Mouse (Mus musculus) brain, embryonic 18.5 days (tissue): Measurements from ENCODE around the gene Gimap1.

Experiments used
- DNase-seq: peaks from one replicate; pipeline ENCODE4 v3.0.0-alpha.2; 2012; ENCODE audit warnings: low read depth, low spot score

The Gimap1 gene

DNA sequence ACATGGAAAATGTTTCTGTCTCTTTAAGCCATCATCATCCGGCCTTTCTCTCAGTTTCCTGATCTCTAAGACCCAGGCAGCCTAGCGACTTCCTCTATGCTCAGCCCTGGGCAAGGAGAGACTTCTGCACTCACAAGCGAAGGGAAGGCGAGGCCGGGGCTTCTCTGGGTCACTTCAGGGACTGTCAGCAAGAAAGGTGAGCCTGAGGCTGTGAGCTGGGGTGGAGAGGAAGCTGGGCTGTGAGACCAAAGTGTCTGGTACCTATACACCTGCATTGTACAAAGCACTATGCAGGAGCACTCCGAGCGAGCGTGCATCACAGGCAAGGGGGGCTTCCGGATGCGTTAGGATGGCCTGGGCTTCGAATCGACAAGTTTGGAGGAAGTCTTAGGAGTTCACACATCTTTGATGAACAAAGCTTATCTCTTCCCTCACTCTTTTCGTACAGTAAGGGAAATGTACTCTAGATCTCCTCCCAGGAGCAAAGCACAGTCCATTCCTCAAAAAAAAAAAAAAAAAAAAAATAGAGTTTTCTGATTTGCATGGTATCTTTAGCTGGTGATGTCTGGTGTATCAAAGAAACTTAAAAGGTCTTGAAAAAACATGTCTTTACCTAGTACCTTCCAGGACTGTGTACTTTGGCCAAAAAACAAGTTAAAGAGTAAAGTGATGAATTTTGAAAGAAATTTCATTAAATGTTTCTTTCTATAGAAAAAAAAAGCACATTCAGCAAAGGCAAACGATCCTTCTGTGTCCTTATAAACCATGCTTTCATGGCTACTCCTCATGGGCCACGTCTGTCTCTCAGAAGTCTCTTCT is at the start of gene Gimap1:
Gene Gimap1 (plus strand): TSS at position 94 of the 819 bp plus-strand sequence.
- DNase-seq, result no peak

DNA sequence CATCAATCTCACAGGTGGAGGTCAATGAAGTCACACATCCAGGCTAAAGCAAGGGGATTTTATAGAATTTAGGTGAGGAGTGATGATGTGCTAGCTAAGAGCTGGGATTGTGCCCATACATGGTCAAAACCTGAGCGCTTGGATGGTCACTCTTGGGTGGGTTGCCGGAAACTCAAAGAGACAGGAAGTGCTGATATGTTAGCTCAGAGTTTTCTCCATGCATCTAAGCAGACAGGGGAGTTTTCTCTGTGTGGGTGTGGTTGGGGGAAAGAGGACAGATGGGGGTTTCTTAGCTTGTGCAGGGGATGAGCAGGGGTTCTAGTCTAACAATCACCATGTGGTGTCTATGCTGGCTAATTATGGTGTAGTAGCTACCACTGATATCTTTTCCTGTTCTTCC is 49.5 kb upstream of the Gimap1 start:
- DNase-seq, result no peak

DNA sequence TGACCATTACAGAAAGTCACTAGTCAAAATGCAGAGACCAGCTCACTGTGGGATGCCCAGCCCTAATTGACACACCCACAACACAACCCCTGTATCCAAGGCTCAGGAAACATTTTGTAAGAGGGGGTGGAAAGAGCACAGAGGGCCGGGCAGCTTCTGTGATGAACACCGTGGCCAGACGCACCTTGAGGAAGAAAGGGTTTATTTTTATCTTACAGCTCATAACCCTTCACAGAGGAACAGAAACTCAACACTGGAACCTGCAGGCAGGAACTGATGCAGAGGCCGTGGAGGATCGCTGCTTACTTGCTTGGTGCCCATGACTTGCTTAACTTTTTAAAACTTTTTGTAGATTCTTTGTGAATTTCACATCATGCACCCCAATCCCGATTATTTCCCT is 45.9 kb upstream of the Gimap1 start:
- no peak for DNase-seq

DNA sequence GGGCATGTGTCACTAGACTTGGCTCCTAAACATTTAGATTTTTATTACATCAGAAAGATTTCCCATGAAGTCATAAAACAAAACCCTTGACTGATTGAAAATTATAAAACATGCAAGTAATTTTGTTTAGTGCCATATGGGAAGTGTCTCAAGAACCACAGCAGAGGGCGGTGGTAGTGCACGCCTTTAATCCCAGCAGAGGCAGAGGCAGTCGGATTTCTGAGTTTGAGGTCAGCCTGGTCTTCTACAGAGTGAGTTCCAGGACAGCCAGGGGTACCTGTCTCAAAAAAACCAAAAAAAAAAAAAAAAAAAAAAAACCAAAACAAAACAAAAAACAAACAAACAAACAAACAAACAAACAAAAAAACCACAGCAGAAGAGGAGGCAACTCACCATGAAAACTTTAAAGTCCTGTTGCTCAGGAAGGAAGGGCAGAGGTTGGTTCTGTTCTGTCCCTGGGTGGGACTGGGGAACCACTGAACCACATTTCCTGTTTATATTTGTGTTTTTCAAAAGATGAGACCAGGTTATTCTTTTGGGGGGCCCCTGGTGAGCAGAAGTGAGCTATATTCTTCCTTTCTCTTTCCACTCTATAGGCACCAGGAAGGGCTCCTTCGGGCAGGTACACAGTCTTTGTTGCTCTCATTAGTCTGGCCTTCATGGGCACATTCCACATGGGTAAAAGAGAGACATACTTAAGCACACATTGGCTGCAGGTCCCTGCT is 41.9 kb upstream of the Gimap1 start:
- DNase-seq, result no peak

DNA sequence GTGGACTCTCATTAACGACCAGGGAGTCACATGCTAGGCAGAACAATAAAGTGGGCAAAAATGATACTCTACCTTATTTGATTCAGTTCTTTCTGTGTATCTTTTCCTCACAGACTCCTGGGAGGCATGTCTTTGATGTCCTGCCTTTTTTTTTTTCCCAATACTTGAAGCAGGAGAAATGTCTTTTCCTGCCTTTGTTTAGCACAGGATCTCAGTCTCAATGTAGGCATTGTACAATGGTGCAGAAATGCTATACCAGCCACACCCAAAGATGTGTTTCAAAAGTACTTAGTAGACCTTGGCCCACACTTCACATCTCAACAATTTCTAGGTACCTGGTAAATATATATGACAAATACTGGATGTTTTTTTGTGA is 41.3 kb upstream of the Gimap1 start:
- no peak for DNase-seq

DNA sequence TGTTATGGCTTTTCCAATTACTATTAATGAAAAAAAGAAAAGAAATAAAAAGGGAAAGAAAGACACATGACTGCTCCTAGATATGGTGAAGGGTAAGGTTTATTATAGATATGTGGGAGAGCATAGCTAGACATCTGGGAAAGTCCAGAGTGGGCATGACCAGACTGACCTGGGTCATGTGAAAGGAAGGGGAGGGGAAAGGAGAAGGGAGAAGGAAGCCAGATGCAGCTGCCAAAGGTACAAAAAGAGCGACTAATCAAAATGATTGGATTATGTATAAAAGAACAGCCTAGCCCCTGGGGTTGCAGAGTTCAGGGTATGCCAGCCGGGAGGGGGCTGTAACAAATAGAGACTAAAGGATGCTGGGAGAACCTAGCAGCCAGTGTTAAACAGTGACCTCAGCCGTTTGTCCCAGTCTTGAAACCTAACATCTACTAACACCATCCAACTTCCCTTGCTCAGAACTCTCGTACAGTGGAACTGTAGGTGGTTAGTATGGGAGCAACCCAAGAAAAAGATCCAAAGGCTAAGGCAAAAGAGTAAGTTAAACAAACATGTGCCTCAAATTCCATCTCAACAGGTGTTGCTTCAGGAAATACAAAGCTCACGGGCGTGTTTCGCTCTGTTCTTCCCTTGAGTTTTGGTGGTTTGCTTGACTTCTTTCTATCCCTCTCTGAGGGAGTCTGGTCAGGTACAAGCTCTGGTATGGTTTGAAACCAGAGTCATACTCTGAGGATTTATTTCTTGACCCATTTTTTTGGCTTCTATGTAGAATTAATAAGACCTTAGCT is 40.6 kb upstream of the Gimap1 start:
- DNase-seq, result no peak

DNA sequence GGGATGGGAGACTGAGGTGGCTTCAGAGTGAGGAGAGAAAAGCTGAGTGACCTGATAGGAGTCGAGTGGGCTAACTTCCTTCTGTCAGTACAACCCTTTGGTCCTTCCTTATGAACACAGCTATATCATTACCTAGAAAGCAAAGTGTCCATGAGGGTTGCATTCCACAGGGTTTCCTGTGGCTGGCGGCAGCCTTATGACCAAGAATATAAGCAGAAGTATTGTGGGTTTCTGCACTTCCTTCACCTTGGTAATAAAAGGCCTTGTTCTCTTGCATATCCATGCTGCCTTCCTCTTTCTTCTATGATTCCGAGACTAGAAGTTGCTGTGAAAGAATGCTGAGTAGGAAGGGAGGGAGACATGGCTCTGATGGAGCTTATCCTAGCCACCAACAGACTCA is 40.0 kb upstream of the Gimap1 start:
- no peak for DNase-seq

DNA sequence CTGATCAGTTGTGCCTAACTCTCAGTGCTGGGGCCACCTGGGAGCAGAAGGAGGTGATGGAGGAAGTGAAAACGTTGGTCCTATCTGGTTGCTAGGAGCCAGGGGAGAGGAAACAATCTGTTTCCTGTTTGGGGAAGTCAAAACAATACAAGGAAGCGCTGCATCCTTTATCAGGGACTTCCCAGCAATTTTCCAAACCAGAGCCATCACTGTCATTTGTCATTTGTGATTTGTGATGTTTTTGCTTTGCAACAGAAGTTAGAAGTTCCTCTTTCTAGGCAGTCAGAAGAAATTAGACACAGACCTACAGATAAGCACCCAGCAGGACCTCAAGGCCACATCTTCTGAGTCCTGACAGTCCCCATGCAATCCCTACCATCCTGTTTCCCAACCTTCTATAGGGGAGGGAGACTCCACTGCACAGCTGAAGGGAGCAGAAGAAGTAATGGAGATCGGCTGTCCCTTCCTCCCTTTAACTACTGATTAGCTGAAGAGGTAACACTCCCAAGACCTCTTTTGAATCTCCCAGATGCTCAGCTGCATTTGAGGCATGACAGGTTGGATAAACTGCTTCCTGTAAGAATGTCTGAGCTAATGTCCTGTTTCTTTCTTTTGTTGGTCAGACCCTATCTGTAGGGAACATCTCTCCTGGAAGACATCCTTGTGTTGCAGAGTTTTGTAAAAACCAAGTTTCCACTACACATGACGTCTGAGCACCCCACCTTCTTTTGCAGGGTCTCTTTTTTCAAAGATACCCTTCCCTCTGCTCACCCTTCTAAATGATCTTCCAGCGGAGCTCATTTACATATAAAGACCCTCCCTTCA is 38.4 kb upstream of the Gimap1 start:
- DNase-seq, result no peak

DNA sequence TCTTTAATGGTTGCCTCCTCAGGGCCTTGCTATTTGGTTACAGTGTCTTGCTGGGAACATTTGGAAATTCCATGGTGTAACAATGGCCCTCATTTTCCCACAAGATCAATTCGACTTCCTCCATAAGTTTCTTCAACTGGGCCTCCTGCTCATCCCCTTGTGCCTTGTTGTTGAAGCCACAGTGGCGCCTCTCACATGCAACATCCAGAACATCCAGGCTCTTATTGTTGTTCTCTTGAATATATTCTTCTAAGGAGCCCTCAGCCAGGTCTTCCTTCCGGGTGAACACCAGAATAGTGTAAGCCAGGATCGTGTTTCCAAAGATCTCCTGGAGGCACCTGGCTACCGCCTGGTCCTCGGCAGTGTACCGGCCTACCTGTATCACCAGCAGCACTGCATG is 36.7 kb upstream of the Gimap1 start:
- no peak for DNase-seq

DNA sequence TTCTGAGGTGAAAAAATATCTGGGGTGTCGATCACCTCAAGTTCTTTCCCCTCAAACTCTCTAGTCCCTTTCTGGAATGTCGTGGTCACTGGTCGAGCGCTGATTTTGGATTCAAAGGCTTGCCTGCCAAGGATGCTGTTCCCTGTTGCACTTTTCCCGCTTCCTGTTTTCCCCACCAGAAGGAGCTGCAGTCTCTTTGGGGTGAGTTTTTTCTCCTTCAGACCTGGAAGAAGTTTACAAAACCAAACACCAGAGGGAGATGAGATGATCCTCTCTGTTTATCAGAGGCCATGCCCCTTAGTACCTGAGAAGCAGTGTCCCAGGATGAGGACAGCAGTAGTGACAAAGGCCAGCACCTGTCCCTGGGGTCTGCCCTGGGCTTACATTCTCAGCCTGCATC is 36.3 kb upstream of the Gimap1 start:
- DNase-seq, result no peak

DNA sequence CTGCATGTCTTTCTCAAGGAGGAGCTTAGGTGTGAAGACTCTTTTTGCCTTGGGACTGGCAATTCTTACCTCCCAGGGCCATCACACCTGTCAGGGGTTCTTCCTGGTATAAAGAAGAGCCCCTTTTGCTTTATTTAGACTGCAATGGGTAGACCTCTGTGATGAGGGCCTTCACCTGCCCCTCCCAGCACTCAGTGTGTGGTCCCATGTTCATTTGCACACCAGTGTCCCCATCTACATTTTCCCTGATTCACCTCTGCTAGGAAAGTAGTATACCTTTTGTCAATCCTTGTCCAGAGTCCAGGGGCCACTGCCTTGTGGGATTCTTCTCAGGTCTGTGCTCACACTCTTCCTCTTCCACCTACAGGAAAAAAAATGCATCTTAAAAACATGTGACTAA is 34.7 kb upstream of the Gimap1 start:
- no peak for DNase-seq

DNA sequence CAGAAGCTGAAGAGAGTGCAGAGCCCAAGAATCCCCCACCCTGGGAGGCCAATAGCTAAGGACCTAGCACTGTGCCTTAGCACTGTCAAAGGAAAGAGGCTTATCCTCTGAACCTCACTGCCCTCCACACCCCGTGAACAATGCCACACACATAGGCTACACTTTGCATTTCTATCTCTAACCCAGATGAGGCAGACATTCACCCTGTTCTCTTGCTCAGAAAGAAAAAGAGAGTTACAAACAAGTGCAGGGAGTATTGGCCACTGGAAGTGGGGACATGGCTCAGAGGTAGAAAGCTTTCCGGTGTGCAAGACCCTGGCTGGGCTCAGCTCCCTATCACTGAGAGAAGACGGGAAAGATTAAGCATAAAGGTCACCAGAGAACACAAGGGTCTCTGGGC is 32.7 kb upstream of the Gimap1 start:
- DNase-seq, result no peak

DNA sequence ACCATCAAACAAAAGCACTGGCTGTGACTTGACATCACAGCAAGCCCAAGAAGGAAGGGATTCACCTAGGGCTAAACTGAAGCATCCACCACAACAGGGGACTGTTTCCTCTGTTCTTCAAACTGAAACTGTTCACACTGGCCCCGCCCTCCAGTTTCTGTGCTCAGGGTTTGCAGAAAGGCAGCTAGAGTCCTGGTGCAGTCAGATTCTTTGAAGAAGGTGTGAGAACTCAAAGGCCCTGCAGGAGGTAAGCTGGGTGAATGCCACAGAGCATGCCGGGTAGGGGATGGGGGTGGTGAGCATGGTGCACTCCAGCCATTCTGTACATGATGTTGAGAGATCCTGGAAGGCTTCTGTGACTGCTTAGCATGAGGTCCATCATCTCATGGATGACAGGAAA is 20.4 kb upstream of the Gimap1 start, which contains the start of the genes Gm28053 and Gimap7:
Gene Gm28053 (plus strand): TSS at position 153 of the 400 bp plus-strand sequence.
Gene Gimap7 (plus strand): TSS at position 167 of the 400 bp plus-strand sequence.
- no peak for DNase-seq

DNA sequence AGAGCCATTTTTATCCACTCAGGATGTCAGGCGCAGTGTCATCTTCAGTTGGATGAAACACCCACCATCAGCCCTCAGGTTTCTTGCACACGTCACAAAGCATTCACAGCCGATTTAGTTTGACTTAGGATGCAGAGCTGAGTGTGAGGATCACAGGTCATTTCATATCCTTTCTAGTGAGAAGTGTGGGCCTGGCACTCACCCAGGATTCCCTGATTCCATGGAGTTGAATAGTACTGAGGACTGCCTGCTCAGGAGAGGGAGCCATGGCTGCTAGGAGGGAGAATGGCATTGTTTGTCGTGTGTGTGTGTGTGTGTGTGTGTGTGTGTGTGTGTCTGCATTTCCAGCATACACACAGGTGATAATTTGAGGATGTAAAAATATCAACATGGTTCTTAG is 18.5 kb upstream of the Gimap1 start:
- no peak for DNase-seq

DNA sequence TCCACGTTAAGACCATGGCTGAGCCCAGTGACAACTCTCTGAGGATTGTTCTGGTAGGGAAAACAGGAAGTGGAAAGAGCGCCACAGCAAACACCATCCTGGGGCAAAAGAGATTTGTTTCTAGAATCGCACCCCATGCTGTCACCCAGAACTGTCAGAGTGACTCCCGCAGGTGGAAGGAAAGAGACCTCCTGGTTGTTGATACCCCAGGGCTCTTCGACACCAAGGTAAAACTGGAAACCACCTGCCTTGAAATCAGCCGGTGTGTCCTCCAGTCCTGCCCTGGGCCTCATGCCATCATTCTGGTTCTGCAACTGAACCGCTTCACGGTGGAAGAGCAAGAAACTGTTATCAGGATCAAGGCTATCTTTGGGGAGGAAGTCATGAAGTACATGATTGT is 15.4 kb upstream of the Gimap1 start:
- DNase-seq, result no peak

DNA sequence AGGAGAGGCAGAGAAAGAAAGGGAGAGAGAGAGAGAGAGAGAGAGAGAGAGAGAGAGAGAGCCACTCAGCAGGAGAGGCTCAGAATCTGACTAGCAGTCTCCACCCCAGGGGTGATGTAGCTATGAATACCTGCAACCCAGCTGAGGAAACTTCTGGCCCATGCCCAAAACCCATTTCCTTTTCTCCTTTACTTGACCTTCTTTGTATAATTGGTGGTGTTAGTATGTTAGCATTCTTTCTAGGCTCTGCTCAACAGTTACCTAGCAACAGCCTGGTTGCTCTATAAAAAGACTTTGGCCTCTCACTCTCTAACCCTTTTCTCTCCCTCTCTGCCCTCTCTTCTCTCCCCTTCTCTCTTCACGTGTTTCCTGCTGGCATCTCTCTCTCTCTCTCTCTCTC is 13.4 kb upstream of the Gimap1 start:
- DNase-seq, result no peak

DNA sequence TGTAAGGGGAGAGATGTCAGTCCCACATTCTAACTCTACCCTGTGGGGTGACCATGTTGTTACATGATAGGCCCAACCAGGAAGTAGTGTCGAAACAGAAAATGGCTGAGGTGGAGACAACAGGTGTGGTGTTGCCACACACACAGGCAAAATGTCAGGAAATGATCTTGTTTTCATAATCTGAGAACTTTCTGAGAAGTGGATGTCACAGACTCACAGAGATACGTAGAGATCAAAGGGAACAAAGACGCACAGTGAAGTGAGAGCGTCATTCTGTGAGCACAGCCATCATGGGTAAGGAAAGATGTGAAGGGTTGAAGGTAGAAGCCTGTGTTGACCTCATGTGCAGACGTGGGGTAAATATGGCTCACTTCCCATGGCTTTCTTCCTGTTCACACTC is 11.1 kb upstream of the Gimap1 start:
- DNase-seq, result no peak

DNA sequence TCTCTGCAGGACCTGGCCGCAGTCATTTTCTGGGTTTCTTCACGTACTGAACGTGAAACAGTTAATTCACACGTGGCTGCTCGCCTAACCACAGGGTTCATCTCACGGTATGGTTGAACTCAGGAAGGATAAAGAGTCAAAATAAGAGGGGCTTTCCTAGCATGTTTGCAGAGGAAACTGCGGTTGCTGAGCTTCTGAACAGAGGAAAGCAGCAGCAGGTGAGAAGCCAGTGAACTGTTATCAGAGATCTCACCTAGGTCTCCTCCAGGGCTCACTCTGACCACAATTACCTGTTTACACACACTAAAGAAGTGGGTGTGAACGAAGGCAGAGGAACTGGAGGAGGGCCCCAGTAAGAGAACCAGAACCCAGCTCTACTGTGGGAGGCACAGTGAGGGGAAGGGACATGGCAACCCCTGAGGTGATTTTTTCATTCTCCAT is 6.0 kb upstream of the Gimap1 start:
- no peak for DNase-seq

DNA sequence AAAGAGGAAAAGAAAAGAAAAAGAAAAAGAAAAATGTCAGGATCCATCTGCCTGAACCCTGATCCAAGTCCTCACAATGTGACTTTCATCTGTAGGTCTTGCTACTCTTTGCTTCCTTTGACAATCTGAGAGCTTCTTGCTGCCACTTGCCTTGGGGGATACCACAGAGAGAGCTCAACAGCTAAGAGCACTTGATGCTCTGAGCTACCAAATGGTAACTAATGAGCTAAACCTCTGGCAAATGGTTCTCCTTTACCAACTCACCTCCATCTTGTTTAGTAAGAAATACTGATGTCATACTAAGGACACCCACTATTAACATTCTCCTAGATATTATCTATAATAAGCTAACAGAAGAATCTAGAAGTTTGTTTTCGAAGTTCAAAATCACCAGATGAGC is 5.2 kb upstream of the Gimap1 start:
- DNase-seq, result no peak

DNA sequence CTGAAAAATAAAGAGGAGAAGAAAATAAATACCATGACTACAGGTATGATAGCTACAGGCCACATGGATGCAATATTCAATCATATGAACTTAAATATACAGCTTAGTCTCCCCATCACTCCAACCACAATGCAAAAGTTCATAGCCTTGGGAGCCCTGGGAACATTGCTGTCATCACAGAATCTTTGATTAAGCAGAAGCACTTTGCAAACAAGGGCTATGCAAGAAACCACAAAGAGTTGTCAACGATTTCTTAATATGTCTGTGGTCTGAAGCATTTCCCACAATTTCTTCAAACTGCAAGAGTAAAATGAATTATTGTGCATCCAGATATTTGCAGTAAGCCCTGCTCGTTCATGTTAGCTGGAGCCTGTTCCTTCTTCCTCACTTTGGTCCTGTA is 1.8 kb upstream of the Gimap1 start:
- no peak for DNase-seq

DNA sequence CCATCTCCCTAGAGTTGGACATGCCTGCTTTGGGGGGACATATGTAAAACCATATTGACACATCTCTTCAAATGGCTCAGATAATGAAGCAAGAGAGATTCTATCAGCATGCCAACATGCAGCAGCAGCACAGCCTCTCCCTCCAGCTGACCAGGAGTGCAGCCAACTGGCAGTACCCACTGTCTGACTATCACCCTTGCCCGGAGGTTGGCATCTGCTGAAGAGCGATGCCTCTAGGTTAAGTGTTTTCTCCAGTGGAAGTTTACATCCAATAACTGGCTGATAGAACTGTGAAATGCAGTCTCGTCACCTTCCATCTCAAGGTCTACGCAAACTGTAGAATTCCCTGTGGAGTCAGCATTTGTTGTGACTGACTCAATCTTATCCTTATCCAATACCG is 1.2 kb upstream of the Gimap1 start:
- DNase-seq, result no peak

DNA sequence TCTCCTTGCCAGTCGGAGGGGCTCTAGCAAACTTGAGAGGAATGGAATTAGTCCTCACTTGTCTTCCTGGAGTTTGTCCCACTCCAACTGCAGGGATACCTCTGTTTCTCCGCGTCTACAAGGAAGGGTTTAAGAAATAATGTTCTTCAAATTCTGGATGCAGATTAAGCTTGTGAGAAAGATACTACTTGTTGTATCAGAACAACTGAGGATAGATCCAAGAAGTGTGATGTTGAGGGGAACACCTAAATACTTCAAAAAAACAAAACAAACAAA is 864 bp downstream of the Gimap1 start:
- no peak for DNase-seq
